Mouse (Mus musculus): ENCODE measurements around the gene Slc4a4.

Slc4a4 gene

GRCm38 (mm10) chr5:88886668-88887555 lies at the start of gene Slc4a4:
TSS of gene Slc4a4 (plus strand) at chr5:88886818.
- peak; percentile 55 for DNase-seq (ENCODE audit: low read depth, low spot score)

GRCm38 (mm10) chr5:88840080-88840798 lies 46.4 kb upstream of the Slc4a4 start:
- no peak for DNase-seq (ENCODE audit: low read depth, low spot score)

- no peak for DNase-seq (ENCODE audit: low read depth, low spot score)
Observed at GRCm38 (mm10) chr5:88857311-88857710, 29.3 kb upstream of the Slc4a4 start.

- DNase-seq (ENCODE audit: low read depth, low spot score) = no peak
Observed at GRCm38 (mm10) chr5:88857801-88858200, 28.8 kb upstream of the Slc4a4 start.

- no peak for DNase-seq (ENCODE audit: low read depth, low spot score)
Observed at GRCm38 (mm10) chr5:88858226-88858625, 28.4 kb upstream of the Slc4a4 start.

- DNase-seq (ENCODE audit: low read depth, low spot score) = peak; percentile 37
Observed at GRCm38 (mm10) chr5:88862163-88862562, 24.5 kb upstream of the Slc4a4 start.

- no peak for DNase-seq (ENCODE audit: low read depth, low spot score)
Observed at GRCm38 (mm10) chr5:88862794-88863193, 23.8 kb upstream of the Slc4a4 start.

GRCm38 (mm10) chr5:88884101-88884500 lies 2.5 kb upstream of the Slc4a4 start:
- DNase-seq (ENCODE audit: low read depth, low spot score) = peak; percentile 51

- no peak for DNase-seq (ENCODE audit: low read depth, low spot score)
Observed at GRCm38 (mm10) chr5:88885503-88885902, 1.1 kb upstream of the Slc4a4 start.

- DNase-seq (ENCODE audit: low read depth, low spot score) = no peak
Observed at GRCm38 (mm10) chr5:88885944-88886343, 674 bp upstream of the Slc4a4 start.

GRCm38 (mm10) chr5:88886349-88886667 lies 310 bp upstream of the Slc4a4 start:
- no peak for DNase-seq (ENCODE audit: low read depth, low spot score)

- DNase-seq (ENCODE audit: low read depth, low spot score) = peak; percentile 38
Observed at GRCm38 (mm10) chr5:88887556-88888412, 1.2 kb downstream of the Slc4a4 start.

- no peak for DNase-seq (ENCODE audit: low read depth, low spot score)
Observed at GRCm38 (mm10) chr5:88888413-88888700, 1.7 kb downstream of the Slc4a4 start.

GRCm38 (mm10) chr5:88889326-88889725 lies 2.7 kb downstream of the Slc4a4 start:
- DNase-seq (ENCODE audit: low read depth, low spot score) = no peak

- DNase-seq (ENCODE audit: low read depth, low spot score) = no peak
Observed at GRCm38 (mm10) chr5:88890146-88890545, 3.5 kb downstream of the Slc4a4 start.

GRCm38 (mm10) chr5:88896574-88896973 lies 10.0 kb downstream of the Slc4a4 start:
- DNase-seq (ENCODE audit: low read depth, low spot score) = no peak

- DNase-seq (ENCODE audit: low read depth, low spot score) = no peak
Observed at GRCm38 (mm10) chr5:88903111-88903510, 16.5 kb downstream of the Slc4a4 start.

GRCm38 (mm10) chr5:88903526-88903925 lies 16.9 kb downstream of the Slc4a4 start:
- no peak for DNase-seq (ENCODE audit: low read depth, low spot score)

GRCm38 (mm10) chr5:88904841-88905240 lies 18.2 kb downstream of the Slc4a4 start:
- DNase-seq (ENCODE audit: low read depth, low spot score) = no peak

- DNase-seq (ENCODE audit: low read depth, low spot score) = no peak
Observed at GRCm38 (mm10) chr5:88907615-88908014, 21.0 kb downstream of the Slc4a4 start.

GRCm38 (mm10) chr5:88912629-88913028 lies 26.0 kb downstream of the Slc4a4 start:
- no peak for DNase-seq (ENCODE audit: low read depth, low spot score)

GRCm38 (mm10) chr5:88915082-88915481 lies 28.5 kb downstream of the Slc4a4 start:
- no peak for DNase-seq (ENCODE audit: low read depth, low spot score)
